Mouse (Mus musculus) liver, embryonic 14.5 days (tissue): ENCODE results near the gene Rasgef1b.

Experiments used
- CTCF ChIP-seq: IDR thresholded peaks from 2 replicates; pipeline ENCODE4 v1.5.1; 2016; ENCODE audit warnings: antibody characterized with exemption, low read depth, control low read depth
- EP300 ChIP-seq: IDR thresholded peaks from 2 replicates; pipeline ENCODE4 v1.6.1; 2016; ENCODE audit warnings: antibody characterized with exemption, low read depth

DNA sequence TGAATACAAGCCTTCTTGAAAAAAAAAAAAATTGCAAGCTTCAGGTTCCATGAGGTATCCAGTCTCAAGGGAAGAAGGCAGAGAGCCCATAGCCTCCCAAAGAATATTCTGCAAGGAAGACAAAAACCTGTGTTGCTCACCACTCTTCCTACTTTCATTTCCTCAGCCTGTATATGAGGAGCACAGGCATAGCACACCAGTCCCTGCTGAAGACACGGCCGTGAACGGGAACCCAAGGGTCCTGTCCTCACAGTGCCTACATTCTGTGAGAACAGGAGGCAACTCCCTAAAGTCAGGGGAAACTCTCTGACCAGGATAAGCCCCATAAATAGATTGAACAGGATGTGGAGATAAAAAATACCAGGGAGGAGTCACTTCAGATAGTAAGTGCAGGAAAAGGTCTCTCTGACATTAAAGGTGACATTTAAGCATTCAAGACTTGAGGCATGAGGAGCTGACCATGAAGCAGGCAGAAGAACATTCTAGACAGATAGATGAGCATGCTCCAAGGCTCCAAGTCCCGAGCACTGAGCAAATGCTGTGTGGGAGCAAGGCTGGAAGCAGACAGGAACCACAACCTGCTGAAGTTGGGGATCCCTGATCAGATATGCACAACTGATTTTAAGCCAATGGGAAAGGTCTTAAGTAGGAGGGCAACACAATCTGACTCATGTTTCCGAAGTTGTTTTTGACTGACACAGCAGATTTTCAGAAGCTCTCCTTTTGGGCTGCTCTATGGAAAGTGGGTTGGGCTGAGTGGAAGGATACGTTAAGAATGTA lies 252.0 kb downstream of the Rasgef1b start:
- TF ChIP-seq EP300 (no peak), CTCF (no peak)
